Mouse (Mus musculus) heart, embryonic 12.5 days (tissue): Measurements from ENCODE around the gene Mgat1. TPM values are rescaled to one million over a fixed set of nuclear protein-coding genes. Genes with fewer than 3 reads are reported as not detected.

Experiments used
- ATAC-seq: fragments of 200-750 bp; cut with Nextera tagmentation; 2 replicates; pipeline ENCODE4 v1.8.0; 2017; ENCODE audit warnings: moderate TSS enrichment, moderate library complexity; ENCODE audit not compliant: insufficient number of reproducible peaks, low FRiP score
- H3K27ac ChIP-seq: fragments of 300-500 bp; sonication (generic); 2 replicates; pipeline ENCODE4 v1.5.1; 2016; ENCODE audit warnings: mild to moderate bottlenecking, moderate library complexity; ENCODE audit not compliant: poor library complexity, severe bottlenecking
- H3K27me3 ChIP-seq: fragments of 300-500 bp; sonication (generic); replicated peaks from 2 replicates; pipeline ENCODE4 v1.6.1; 2016; ENCODE audit warnings: mild to moderate bottlenecking, moderate library complexity
- H3K36me3 ChIP-seq: fragments of 300-500 bp; sonication (generic); 2 replicates; pipeline ENCODE4 v1.6.1; 2016; ENCODE audit warnings: mild to moderate bottlenecking, moderate library complexity
- H3K4me1 ChIP-seq: fragments of 300-500 bp; sonication (generic); replicated peaks from 2 replicates; pipeline ENCODE4 v1.6.1; 2016; ENCODE audit warnings: mild to moderate bottlenecking
- H3K4me2 ChIP-seq: fragments of 300-500 bp; sonication (generic); 2 replicates; pipeline ENCODE4 v1.6.1; 2016; ENCODE audit warnings: mild to moderate bottlenecking, moderate library complexity
- H3K4me3 ChIP-seq: fragments of 300-500 bp; sonication (generic); 2 replicates; pipeline ENCODE4 v1.5.1; 2016; ENCODE audit warnings: mild to moderate bottlenecking
- H3K9ac ChIP-seq: fragments of 300-500 bp; sonication (generic); 2 replicates; pipeline ENCODE4 v1.6.1; 2016; ENCODE audit warnings: mild to moderate bottlenecking, moderate library complexity
- H3K9me3 ChIP-seq: fragments of 300-500 bp; sonication (generic); replicated peaks from 2 replicates; pipeline ENCODE4 v1.6.1; 2016; ENCODE audit warnings: mild to moderate bottlenecking, moderate library complexity
- whole genome bisulfite sequencing: fragments of 180-500 bp; shearing (Covaris S2); methylation state at CpG from one replicate; pipeline ENCODE4 v1.1.7; 2016; 5-methylcytosine and 5-hydroxymethylcytosine counted together
- polyA plus RNA-seq: library from polyadenylated mRNA; unstranded; fragments of >200 nt; fragmentation: Nextera tagmentation; extraction: Ambion mirVana; gene quantifications from 2 replicates; pipeline ENCODE4 v1.2.1, GENCODE M21; 2016

The Mgat1 gene
- polyA plus RNA-seq, 1 experiment from 2014 or later: 45.7 TPM

DNA sequence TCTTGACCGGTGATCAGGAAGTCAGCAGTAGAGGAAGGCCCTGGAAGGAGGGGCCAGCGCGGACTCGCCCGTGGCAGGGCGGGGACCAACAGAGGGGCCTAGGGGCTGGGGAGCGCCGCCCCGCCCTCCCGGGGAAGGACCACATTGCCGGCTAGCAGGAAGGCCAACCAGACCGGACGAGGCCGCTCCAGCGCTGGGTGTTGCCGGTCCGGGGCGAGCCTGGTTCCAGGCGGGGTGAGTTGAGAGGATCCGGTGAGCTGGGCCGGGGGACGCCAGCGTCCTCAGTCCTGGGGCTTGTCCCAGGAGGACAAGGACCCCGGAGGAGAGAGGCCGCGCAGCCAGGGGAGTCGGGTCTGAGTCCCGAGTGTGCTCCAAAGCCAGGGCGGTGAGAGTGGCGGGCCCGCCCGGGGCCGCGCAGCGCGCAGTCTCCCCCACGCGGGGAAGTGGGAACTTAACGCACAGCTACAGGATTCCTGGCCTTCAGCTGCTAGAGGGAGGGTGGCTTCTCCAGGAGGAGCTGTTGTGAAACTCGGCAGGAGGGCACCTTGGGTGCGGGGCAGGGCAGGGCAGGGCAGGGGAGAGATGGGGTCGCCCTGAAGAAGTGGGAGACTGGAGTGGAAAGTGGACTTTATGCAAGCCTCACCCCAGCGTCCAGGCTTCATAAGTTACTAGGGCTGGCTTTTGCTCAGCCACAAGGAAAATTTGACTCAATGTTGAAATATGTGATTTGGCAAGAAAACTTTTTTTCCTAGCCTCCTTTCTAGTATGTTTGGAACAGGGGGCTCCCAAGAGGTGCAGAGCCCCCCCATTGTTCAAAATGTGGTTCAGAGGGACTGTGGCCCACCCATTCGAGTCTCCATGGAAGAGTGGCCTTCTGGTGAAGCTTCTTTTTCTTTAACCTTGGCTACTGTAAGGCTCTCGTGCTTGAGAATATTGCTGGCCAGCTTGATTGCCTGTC lies 6.7 kb downstream of the Mgat1 start:
- peak overlapping the region; percentile 74 for H3K4me3 ChIP-seq
- H3K4me2 ChIP-seq: peak overlapping the region; percentile 70
- peak; percentile 96 for ATAC-seq
- peak overlapping the region; percentile 93 for H3K9ac ChIP-seq
- H3K27ac ChIP-seq: peak overlapping the region; percentile 89
- peaks cover 36% of the 10 kb centered on the region for H3K36me3 ChIP-seq
- H3K27me3 ChIP-seq: no peaks in the 10 kb centered on the region
- 2% methylated on average over 45 of the region's 45 CpGs for WGBS
- H3K4me1 ChIP-seq: peaks cover 48% of the 10 kb centered on the region
- no peaks in the 10 kb centered on the region for H3K9me3 ChIP-seq

DNA sequence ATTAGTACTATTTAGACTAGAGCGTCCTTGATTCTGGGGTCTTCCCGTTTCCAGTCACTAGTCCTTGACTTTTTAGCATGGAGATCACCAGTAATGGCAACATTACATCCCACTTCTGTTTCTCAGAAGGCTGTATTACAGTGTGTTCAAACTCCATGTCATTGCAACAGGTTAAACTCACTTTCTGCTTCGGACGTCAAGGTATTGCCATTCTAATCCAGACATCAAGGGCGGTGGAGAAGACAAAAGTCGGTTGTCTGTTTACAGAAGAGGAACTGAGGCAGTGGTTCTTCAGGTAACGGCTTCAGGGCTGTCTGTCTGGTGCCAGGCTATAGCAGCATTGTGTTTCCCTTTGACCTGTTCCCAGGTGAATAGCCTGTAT lies 7.4 kb downstream of the Mgat1 start:
- WGBS: 63% methylated on average over 7 of the region's 7 CpGs
- H3K9ac ChIP-seq: peak overlapping the region; percentile 93
- peak overlapping the region; percentile 70 for H3K4me2 ChIP-seq
- H3K4me3 ChIP-seq: peak overlapping the region; percentile 74
- peak overlapping the region; percentile 89; the same call in 1 of the 2 replicates for H3K27ac ChIP-seq
- H3K27me3 ChIP-seq: no peaks in the 10 kb centered on the region
- no peaks in the 10 kb centered on the region for H3K9me3 ChIP-seq
- no peak for ATAC-seq
- H3K4me1 ChIP-seq: peaks cover 42% of the 10 kb centered on the region
- peaks cover 40% of the 10 kb centered on the region for H3K36me3 ChIP-seq

DNA sequence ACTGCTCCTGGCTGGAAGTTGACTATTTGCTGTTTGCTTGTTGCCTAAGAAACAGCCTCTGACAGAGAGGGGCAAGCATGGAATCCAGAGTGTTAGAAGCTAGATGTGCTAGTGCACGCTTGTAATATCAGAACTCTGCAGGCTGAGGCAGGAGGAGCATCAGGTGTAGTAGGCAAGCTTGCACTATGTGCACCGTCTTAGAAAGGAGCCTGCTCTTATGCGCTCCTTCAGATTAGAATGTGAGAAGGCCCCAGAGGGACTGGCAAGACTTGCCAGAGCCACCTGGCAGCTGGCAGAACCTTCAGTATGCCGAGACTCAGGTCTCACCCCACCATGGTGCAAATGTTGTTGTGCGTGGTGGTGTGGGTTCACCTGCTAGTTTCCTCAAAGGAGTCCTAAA lies 8.1 kb downstream of the Mgat1 start:
- Histone ChIP-seq H3K4me1 (peaks cover 37% of the 10 kb centered on the region), H3K9ac (no peak overlapping the region), H3K4me3 (no peak overlapping the region), H3K27me3 (no peaks in the 10 kb centered on the region), H3K4me2 (peak overlapping the region; percentile 70), H3K27ac (no peak overlapping the region), H3K9me3 (no peaks in the 10 kb centered on the region), H3K36me3 (peaks cover 45% of the 10 kb centered on the region)
- WGBS: 81% methylated on average over 5 of the region's 5 CpGs
- ATAC-seq: no peak

GRCm38 (mm10) chr11:49253035-49253434 lies 9.0 kb downstream of the Mgat1 start:
- peaks cover 31% of the 10 kb centered on the region for H3K4me1 ChIP-seq
- H3K4me2 ChIP-seq: no peak overlapping the region

GRCm38 (mm10) chr11:49259296-49259695 lies 15.3 kb downstream of the Mgat1 start:
- 0 out of 2 replicates have a peak, but pooled peaks cover 4% of the 10 kb centered on the region for H3K4me1 ChIP-seq
- 88% methylated on average over 2 of the region's 2 CpGs for WGBS
- H3K27me3 ChIP-seq: no peaks in the 10 kb centered on the region
- no peaks in the 10 kb centered on the region for H3K9me3 ChIP-seq
- ATAC-seq: no peak
- H3K9ac ChIP-seq: no peak overlapping the region
- H3K36me3 ChIP-seq: peaks cover 66% of the 10 kb centered on the region
- H3K4me3 ChIP-seq: no peak overlapping the region
- H3K4me2 ChIP-seq: no peak overlapping the region
- no peak overlapping the region for H3K27ac ChIP-seq

More at GRCm38 (mm10) chr11:49253035-49253434, 9.0 kb downstream of the Mgat1 start:
- Histone ChIP-seq H3K27ac (no peak overlapping the region), H3K9ac (no peak overlapping the region), H3K27me3 (no peaks in the 10 kb centered on the region), H3K36me3 (peaks cover 48% of the 10 kb centered on the region), H3K9me3 (no peaks in the 10 kb centered on the region), H3K4me3 (no peak overlapping the region)
- ATAC-seq: no peak
- 87% methylated on average over 6 of the region's 6 CpGs for WGBS

GRCm38 (mm10) chr11:49259829-49260228 lies 15.8 kb downstream of the Mgat1 start:
- Histone ChIP-seq H3K4me1 (0 out of 2 replicates have a peak, but pooled peaks cover 4% of the 10 kb centered on the region), H3K9me3 (no peaks in the 10 kb centered on the region), H3K9ac (no peak overlapping the region), H3K4me3 (no peak overlapping the region), H3K36me3 (peaks cover 66% of the 10 kb centered on the region), H3K27me3 (no peaks in the 10 kb centered on the region), H3K4me2 (no peak overlapping the region), H3K27ac (no peak overlapping the region)
- WGBS: 69% methylated on average over 1 of the region's 1 CpGs
- no peak for ATAC-seq

GRCm38 (mm10) chr11:49260598-49261312 lies 16.8 kb downstream of the Mgat1 start:
- H3K4me3 ChIP-seq: no peak overlapping the region
- H3K4me2 ChIP-seq: no peak overlapping the region
- 0 out of 2 replicates have a peak, but pooled peaks cover 4% of the 10 kb centered on the region for H3K4me1 ChIP-seq
- H3K27ac ChIP-seq: no peak overlapping the region
- H3K36me3 ChIP-seq: peaks cover 61% of the 10 kb centered on the region
- no peak; the same call in 1 of the 2 replicates for ATAC-seq
- no peak overlapping the region for H3K9ac ChIP-seq
- no peaks in the 10 kb centered on the region for H3K9me3 ChIP-seq
- H3K27me3 ChIP-seq: no peaks in the 10 kb centered on the region
- WGBS: 91% methylated on average over 21 of the region's 21 CpGs

GRCm38 (mm10) chr11:49261313-49261855 lies 17.4 kb downstream of the Mgat1 start:
- Histone ChIP-seq H3K27ac (no peak overlapping the region), H3K9ac (no peak overlapping the region), H3K9me3 (no peaks in the 10 kb centered on the region), H3K4me3 (no peak overlapping the region), H3K27me3 (no peaks in the 10 kb centered on the region), H3K36me3 (peaks cover 58% of the 10 kb centered on the region), H3K4me2 (no peak overlapping the region), H3K4me1 (peaks cover 10% of the 10 kb centered on the region)
- no peak for ATAC-seq
- 93% methylated on average over 14 of the region's 14 CpGs for WGBS

GRCm38 (mm10) chr11:49262286-49262685 lies 18.3 kb downstream of the Mgat1 start:
- peaks cover 19% of the 10 kb centered on the region for H3K4me1 ChIP-seq
- no peak overlapping the region for H3K9ac ChIP-seq
- WGBS: 81% methylated on average over 5 of the region's 5 CpGs
- H3K27ac ChIP-seq: no peak overlapping the region
- no peak for ATAC-seq
- H3K4me3 ChIP-seq: no peak overlapping the region
- H3K36me3 ChIP-seq: peaks cover 52% of the 10 kb centered on the region
- H3K9me3 ChIP-seq: no peaks in the 10 kb centered on the region
- no peak overlapping the region for H3K4me2 ChIP-seq
- H3K27me3 ChIP-seq: no peaks in the 10 kb centered on the region

DNA sequence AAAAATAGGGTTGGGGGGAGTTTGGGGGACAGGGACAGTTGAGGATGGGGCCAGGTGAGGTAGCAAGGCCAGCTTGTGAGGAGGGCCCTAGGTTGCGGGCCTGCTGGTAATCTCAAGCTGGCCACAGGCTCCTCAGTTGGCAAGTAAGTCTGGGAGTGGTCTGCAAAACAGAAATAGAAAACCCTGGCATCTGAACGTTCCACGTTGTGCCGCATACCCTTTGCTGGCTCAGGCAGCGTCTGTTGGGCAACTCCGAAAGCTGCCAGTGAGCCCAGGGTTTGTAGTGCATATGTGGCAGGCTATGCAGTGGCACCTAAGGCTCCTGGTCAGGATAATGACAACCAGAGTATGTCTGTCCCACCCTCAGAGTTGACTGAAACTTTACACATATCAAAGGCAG lies 19.2 kb downstream of the Mgat1 start:
- WGBS: 93% methylated on average over 6 of the region's 6 CpGs
- H3K4me2 ChIP-seq: no peak overlapping the region
- no peaks in the 10 kb centered on the region for H3K27me3 ChIP-seq
- H3K9ac ChIP-seq: no peak overlapping the region
- H3K27ac ChIP-seq: no peak overlapping the region
- H3K9me3 ChIP-seq: no peaks in the 10 kb centered on the region
- peaks cover 49% of the 10 kb centered on the region for H3K36me3 ChIP-seq
- peaks cover 26% of the 10 kb centered on the region for H3K4me1 ChIP-seq
- no peak for ATAC-seq
- no peak overlapping the region for H3K4me3 ChIP-seq

DNA sequence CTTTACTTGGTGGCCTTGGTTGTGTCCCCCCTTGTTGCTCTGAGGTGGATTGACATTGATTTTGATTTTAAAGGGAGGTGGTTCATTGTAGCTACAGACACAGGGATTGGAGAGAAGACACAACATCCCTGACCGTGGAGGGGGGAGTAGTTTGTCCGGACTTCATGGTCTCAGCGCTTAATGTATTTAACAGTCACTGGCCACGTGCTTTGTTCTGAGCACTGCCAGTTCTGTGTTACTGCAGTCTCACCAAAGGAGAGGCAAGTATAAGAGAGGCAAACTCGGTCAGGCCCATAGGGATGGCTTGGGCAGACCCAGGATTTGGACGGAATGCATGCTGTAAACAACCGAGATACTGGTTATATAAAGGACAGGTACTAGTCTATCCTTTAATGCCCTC lies 20.1 kb downstream of the Mgat1 start:
- H3K27ac ChIP-seq: no peak overlapping the region
- peaks cover 26% of the 10 kb centered on the region for H3K4me1 ChIP-seq
- WGBS: 92% methylated on average over 7 of the region's 7 CpGs
- H3K4me3 ChIP-seq: no peak overlapping the region
- H3K36me3 ChIP-seq: peaks cover 49% of the 10 kb centered on the region
- H3K9me3 ChIP-seq: no peaks in the 10 kb centered on the region
- no peak overlapping the region for H3K9ac ChIP-seq
- H3K4me2 ChIP-seq: no peak overlapping the region
- no peaks in the 10 kb centered on the region for H3K27me3 ChIP-seq
- no peak for ATAC-seq
